Mouse (Mus musculus): ENCODE data around the gene Sec14l2.

Gene Sec14l2

GRCm38 (mm10) chr11:4099447-4099846 lies 23.8 kb downstream of the Sec14l2 start:
- in situ Hi-C loops (cut with MboI, MseI): loop anchor here (5.0 kb wide), 1 partner anchor 38 kb away; the partner anchor contains the start of gene Rnf215

GRCm38 (mm10) chr11:4098816-4099215 lies 24.4 kb downstream of the Sec14l2 start:
- in situ Hi-C loops (cut with MboI, MseI): loop anchor here (5.0 kb wide), 1 partner anchor 38 kb away; the partner anchor contains the start of gene Rnf215

GRCm38 (mm10) chr11:4098120-4098519 lies 25.1 kb downstream of the Sec14l2 start:
- in situ Hi-C loops (cut with MboI, MseI): loop anchor here (5.0 kb wide), 1 partner anchor 39 kb away; the partner anchor contains the start of gene Rnf215

DNA sequence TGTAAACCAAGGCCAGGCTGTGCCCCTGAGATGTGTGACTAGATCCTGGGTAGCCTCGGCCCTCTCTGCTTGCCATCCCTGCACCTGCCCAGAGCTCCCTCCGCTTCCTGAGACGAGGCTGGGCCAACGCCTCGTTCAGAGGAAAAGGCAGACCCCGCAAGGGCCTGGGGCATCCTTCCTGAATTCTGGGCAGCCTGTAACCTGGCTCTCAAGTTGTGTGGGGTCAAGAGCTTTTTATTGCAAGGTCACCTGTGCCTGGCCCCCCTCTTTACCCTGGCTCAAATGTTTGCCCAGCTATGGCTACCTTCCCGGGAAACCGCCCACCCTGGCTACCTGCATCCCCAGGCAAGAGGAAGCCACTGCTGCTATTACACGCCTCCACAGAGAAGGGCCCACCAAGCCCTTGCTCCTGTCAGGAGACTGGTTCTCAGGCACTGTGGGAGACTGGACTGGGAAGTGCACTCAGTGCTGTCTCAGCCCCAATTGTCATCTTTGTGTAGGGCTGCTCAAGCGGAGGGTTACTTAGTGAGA lies 26.1 kb downstream of the Sec14l2 start:
- in situ Hi-C loops (cut with MboI, MseI): loop anchor here (5.0 kb wide), 1 partner anchor 40 kb away; the partner anchor contains the start of gene Rnf215

GRCm38 (mm10) chr11:4096054-4096984 lies 26.9 kb downstream of the Sec14l2 start:
- in situ Hi-C loops (cut with MboI, MseI): loop anchor here (5.0 kb wide), 1 partner anchor 41 kb away; the partner anchor contains the start of gene Rnf215

GRCm38 (mm10) chr11:4095171-4096053 lies 27.8 kb downstream of the Sec14l2 start, which contains the start of gene Mtfp1:
Gene Mtfp1 (minus strand): TSS chr11:4095445.
- in situ Hi-C loops (cut with MboI, MseI): loop anchor here (5.0 kb wide), 1 partner anchor 42 kb away; the partner anchor contains the start of gene Rnf215

DNA sequence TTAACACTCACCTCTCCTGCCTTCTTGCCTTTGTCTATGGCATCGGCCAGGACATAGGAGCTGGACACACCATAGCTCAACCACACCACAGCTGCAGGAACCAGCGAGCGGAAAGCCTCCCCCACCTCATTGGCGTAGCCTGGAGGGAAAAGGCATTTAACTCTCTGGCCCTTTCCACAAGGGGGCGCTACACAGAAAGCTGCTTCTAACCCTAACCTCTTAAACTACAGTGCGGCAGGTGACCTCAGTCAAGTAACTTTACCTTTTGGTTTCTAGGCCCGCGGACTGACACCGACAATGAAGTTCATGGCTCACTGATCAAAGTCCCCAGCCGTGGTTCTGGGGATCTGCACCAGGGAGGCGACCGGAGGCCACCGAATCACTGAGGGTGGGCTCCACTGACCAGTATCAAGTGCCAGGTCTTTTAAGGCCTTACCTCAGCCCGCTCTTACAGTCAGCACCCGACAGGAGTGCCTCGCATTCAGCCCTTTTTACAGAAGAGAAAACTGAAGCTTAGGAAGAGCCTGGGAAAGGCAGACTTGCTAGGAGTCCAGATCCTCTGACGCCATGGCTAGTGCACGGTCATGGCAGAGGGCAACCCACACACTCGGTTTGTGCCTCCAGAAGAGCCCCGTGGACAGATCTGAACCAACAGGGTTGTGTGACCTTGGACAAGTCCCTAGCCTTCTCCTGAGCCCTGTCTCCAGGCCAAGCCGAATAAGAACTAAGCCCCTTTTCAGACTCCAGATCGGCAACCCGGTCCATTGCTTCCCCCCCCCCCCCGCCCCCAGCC lies 28.6 kb downstream of the Sec14l2 start:
- in situ Hi-C loops (cut with MboI, MseI): loop anchor here (5.0 kb wide), 1 partner anchor 43 kb away; the partner anchor contains the start of gene Rnf215

GRCm38 (mm10) chr11:4093459-4094377 lies 29.5 kb downstream of the Sec14l2 start:
- in situ Hi-C loops (cut with MboI, MseI): no loop called here

DNA sequence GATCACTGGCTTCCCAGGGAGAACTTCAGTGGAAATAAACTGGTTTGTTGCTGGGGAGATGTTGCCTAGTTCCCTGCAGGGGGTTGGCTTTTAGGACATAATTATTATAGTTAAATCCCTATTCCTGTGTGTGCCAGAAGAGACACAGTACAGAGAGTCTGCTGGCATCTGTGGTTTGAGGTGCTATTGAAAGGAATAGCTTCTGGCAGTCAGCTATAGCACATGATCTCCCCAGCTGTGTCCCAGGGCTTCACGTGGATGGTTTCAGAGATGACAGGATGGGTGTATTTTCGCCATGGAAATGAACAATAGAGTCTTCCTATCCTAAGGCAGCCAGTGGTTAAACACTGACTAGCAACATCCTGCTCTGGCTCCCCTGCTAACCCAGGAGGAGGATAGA lies 35.9 kb downstream of the Sec14l2 start:
- in situ Hi-C loops (cut with MboI, MseI): no loop called here

GRCm38 (mm10) chr11:4086246-4086645 lies 37.0 kb downstream of the Sec14l2 start:
- in situ Hi-C loops (cut with MboI, MseI): no loop called here

- in situ Hi-C loops (cut with MboI, MseI): no loop called here
These were observed 39.7 kb downstream of the Sec14l2 start for GRCm38 (mm10) chr11:4083316-4084078.

GRCm38 (mm10) chr11:4080219-4080618 lies 43.0 kb downstream of the Sec14l2 start:
- in situ Hi-C loops (cut with MboI, MseI): no loop called here

DNA sequence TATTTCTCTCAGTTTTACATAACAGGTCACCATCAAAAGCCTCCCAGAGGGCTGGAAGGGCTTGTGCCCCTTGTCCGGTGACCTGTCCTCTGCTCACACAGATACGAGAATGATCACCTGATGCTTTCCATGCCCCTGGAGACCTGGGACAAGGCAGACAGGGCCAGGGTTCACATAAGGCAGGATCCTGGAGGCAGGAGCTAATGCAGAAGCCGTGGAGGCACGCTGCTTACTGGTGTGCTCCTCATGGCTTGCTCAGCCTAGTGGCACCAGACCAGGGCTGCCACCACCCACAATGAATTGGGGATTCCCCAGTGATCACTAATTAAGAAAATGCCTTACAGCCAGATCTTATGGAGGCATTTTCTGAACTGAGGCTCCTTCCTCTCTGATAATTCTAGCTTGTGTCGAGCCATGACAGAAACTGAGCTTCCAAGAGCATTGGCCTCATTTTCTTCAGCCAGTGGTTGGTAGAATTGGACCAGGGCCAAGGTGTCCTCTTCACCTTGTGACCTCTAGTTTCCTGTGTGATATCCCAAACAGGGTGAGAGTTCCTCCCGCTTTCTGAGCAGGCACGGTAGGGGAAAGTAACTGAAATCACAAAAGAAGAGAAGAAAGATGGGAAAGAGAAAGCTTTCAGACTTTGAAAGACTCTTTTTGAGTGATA lies 44.8 kb downstream of the Sec14l2 start:
- in situ Hi-C loops (cut with MboI, MseI): no loop called here

GRCm38 (mm10) chr11:4076633-4077032 lies 46.6 kb downstream of the Sec14l2 start:
- in situ Hi-C loops (cut with MboI, MseI): no loop called here

GRCm38 (mm10) chr11:4069664-4070063 lies 53.6 kb downstream of the Sec14l2 start:
- in situ Hi-C loops (cut with MboI, MseI): no loop called here

GRCm38 (mm10) chr11:4064627-4065122 lies 58.5 kb downstream of the Sec14l2 start, which contains the start of gene Sec14l3:
Gene Sec14l3 (plus strand): TSS chr11:4064841.
- in situ Hi-C loops (cut with MboI, MseI): no loop called here

- in situ Hi-C loops (cut with MboI, MseI): no loop called here
These were observed 60.2 kb downstream of the Sec14l2 start for GRCm38 (mm10) chr11:4062981-4063380.

DNA sequence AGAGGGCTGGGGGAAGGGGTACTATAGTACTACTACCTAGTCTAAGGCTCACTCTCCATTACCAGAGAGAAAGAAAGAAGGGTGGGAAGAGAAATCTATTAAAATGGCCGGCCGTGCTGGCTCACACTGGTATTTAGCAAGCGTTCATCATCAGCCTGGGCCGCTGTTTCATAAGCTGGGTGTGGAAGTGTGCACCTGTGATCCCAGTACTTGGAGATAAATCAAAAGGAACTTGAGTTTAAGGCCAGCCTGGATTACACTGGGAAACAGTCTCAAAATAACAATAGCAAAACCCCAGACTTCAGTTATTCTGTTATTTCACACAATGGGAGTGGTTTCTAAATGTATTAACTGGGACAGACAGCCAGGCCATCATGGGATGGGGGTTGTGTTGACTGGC lies 60.7 kb downstream of the Sec14l2 start:
- in situ Hi-C loops (cut with MboI, MseI): no loop called here
